Mouse (Mus musculus) forebrain, postnatal 0 days (tissue): ENCODE measurements around the gene 1700093K21Rik. TPM values are rescaled to one million over a fixed set of nuclear protein-coding genes. Genes with fewer than 3 reads are reported as not detected.

ENCODE experiments used
- ATAC-seq: fragments of 200-750 bp; cut with Nextera tagmentation; 2 replicates; pipeline ENCODE4 v1.8.0; 2017; ENCODE audit warnings: mild to moderate bottlenecking, moderate library complexity
- DNase-seq: peaks from one replicate; pipeline ENCODE4 v3.0.0-alpha.2; 2015
- H3K27ac ChIP-seq: fragments of 300-500 bp; sonication (generic); 2 replicates; pipeline ENCODE4 v1.5.1; 2014; ENCODE audit warnings: low read depth, mild to moderate bottlenecking, antibody characterized with exemption, low read length, moderate library complexity, mixed read lengths
- H3K27me3 ChIP-seq: fragments of 300-500 bp; sonication (generic); 2 replicates; pipeline ENCODE4 v1.6.1; 2014; ENCODE audit warnings: mild to moderate bottlenecking, low read length, mixed read lengths; ENCODE audit not compliant: insufficient read depth
- H3K36me3 ChIP-seq: fragments of 300-500 bp; sonication (generic); 2 replicates; pipeline ENCODE4 v1.6.1; 2014; ENCODE audit warnings: mild to moderate bottlenecking, moderate library complexity; ENCODE audit not compliant: insufficient read depth
- H3K4me1 ChIP-seq: fragments of 300-500 bp; sonication (generic); 2 replicates; pipeline ENCODE4 v1.6.1; 2014; ENCODE audit warnings: antibody characterized with exemption; ENCODE audit not compliant: insufficient read depth
- H3K4me2 ChIP-seq: fragments of 300-500 bp; sonication (generic); 2 replicates; pipeline ENCODE4 v1.6.1; 2014; ENCODE audit warnings: low read depth, mild to moderate bottlenecking, moderate library complexity
- H3K4me3 ChIP-seq: fragments of 300-500 bp; sonication (generic); 2 replicates; pipeline ENCODE4 v1.5.1; 2014; ENCODE audit warnings: low read depth, low read length, mixed read lengths
- H3K9ac ChIP-seq: fragments of 300-500 bp; sonication (generic); 2 replicates; pipeline ENCODE4 v1.6.1; 2014; ENCODE audit warnings: mild to moderate bottlenecking
- H3K9me3 ChIP-seq: fragments of 300-500 bp; sonication (generic); 2 replicates; pipeline ENCODE4 v1.6.1; 2016; ENCODE audit warnings: low read length
- CTCF ChIP-seq: sonication (generic); IDR thresholded peaks from 2 replicates; pipeline ENCODE4 v1.5.1; 2016; ENCODE audit warnings: antibody characterized with exemption, control low read depth, low read depth
- WGBS: fragments of 180-500 bp; shearing (Covaris S2); extraction: QIAGEN DNeasy Blood & Tissue Kit; methylation state at CpG from one replicate; pipeline ENCODE4 v1.1.7; 2014; 5-methylcytosine and 5-hydroxymethylcytosine counted together
- microRNA-seq, 2 experiments: library from miRNA; unstranded; fragments of <30 nt; microRNA quantifications; one replicate each; pipeline ENCODE4; 2016
- polyA plus RNA-seq: library from polyadenylated mRNA; unstranded; fragments of >200 nt; fragmentation: Nextera tagmentation; extraction: Ambion mirVana; gene quantifications from 2 replicates; pipeline ENCODE4 v1.2.1, GENCODE M21; 2015
- total RNA-seq: library from RNA; depleted of rRNA; stranded (reverse); fragments of >200 nt; gene quantifications from 2 replicates; pipeline ENCODE4 v1.2.3, GENCODE M21; 2014; rRNA removed

Gene 1700093K21Rik
- total and polyA plus RNA-seq, 2 experiments from 2014 or later = 0.27 TPM; not detected in 1

DNA sequence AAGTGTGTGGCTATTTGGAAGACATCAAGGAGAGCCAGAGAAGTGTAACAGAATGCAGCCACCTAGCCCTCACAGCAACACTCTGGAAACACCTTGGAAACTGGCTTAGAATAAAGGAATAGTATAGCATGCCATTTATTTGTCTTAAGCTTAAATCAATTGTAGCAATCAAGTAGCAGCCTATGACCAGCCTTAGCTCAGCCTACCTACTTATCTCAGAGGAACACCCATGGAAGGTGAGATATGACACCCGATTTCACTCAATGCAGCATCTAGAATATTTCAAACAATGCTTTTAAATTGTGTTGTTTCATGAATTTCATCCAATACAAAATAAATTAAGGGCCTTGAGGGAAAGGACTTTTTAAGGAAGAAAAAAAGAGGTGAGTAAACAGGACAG is 31.0 kb downstream of the 1700093K21Rik start:
- H3K4me1 ChIP-seq = peaks cover under 1% of the 10 kb centered on the region; the same call in 1 of the 2 replicates
- no peak overlapping the region for H3K4me3 ChIP-seq
- 95% methylated on average over 1 of the region's 1 CpGs for WGBS
- H3K4me2 ChIP-seq = no peak overlapping the region
- ATAC-seq = no peak
- H3K27ac ChIP-seq = no peak overlapping the region
- no peaks in the 10 kb centered on the region for H3K9me3 ChIP-seq
- H3K27me3 ChIP-seq = no peaks in the 10 kb centered on the region
- TF ChIP-seq CTCF = no peak
- H3K9ac ChIP-seq = no peak overlapping the region
- DNase-seq = no peak
- H3K36me3 ChIP-seq = peaks cover 80% of the 10 kb centered on the region

Small RNA genes lying within 50 kb of the gene (microRNA-seq; reads per million reads assigned to microRNA genes)
- gene Gm47279 = 0.12 to 1.2 reads per million in 2 experiments

Other genes starting within 250 kb of the 1700093K21Rik start
- 94.0 and 126 TPM in 2 replicates for gene Usp34, start 214.3 kb downstream of the 1700093K21Rik start, total RNA-seq
- gene Usp34, start 214.3 kb downstream of the 1700093K21Rik start, polyA plus RNA-seq = 18.5 and 24.5 TPM in 2 replicates
- 40.3 and 57.4 TPM in 2 replicates for gene Ahsa2, start 23.1 kb downstream of the 1700093K21Rik start, total RNA-seq
- gene Ahsa2, start 23.1 kb downstream of the 1700093K21Rik start, polyA plus RNA-seq = 55.3 and 56.8 TPM in 2 replicates
- gene 0610010F05Rik, start 112.5 kb upstream of the 1700093K21Rik start, total RNA-seq = 128 and 140 TPM in 2 replicates
- 114 and 126 TPM in 2 replicates for gene 0610010F05Rik, start 112.5 kb upstream of the 1700093K21Rik start, polyA plus RNA-seq
- gene Pus10, start 144.5 kb upstream of the 1700093K21Rik start, total RNA-seq = 17.8 and 18.0 TPM in 2 replicates
- 6.8 and 9.0 TPM in 2 replicates for gene Pus10, start 144.5 kb upstream of the 1700093K21Rik start, polyA plus RNA-seq
- gene Pex13, start 144.8 kb upstream of the 1700093K21Rik start, total RNA-seq = 23.5 and 25.1 TPM in 2 replicates
- gene Pex13, start 144.8 kb upstream of the 1700093K21Rik start, polyA plus RNA-seq = 24.9 and 26.0 TPM in 2 replicates
- 0.46 and 0.48 TPM in 2 replicates for gene Rel, start 249.8 kb upstream of the 1700093K21Rik start, total RNA-seq
- gene Rel, start 249.8 kb upstream of the 1700093K21Rik start, polyA plus RNA-seq = 0.33 and 0.39 TPM in 2 replicates